Comparison of ENCODE assay signal across 9 mouse cellular contexts in the genomic region with DNA sequence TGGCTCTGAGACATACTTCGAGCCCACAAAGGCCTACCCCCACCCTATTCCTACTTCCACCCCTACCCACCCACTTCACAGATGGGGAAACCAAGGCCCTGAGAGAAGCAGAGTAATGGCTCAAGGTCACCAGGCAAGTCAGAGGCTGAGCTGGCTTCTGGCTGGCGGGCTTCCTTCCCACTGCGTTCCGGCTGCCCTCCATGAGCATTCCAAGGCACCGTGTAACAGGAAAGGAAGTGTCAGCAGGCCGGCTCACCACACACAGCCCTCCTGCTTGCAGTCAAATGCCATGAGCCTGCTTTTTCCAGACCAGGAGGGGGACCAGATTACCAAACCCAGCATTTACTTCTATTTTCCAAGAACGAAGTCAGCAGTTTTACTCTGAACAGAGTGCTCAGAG.
DNase-seq lines count a peak whose midpoint lies in the region; ATAC-seq lines count a peak whose summit lies in the region.
"Had no signal": no experiment of that assay in that cellular context is flagged by ENCODE, and none has a peak within 500 bp of the region (broad histone marks: within the 10 kb centered on the region; RNA-seq: fewer than 3 reads in every experiment).

No protein-coding gene starts in this region.

- no peak for ATAC-seq in hindbrain, embryonic 11.5 days (ENCODE audit: low FRiP score)
- no peak for ATAC-seq in kidney, embryonic 16.5 days (ENCODE audit: low FRiP score, low TSS enrichment)
- ATAC-seq in stomach, embryonic 14.5 days (ENCODE audit: insufficient number of reproducible peaks, insufficient read depth, low FRiP score, low read depth), result no peak
- ATAC-seq in forebrain, embryonic 14.5 days, result no peak
- ATAC-seq: forebrain, embryonic 15.5 days had no signal

- no peak overlapping the region for H3K4me2 ChIP-seq in hindbrain, embryonic 11.5 days (replicated peaks; ENCODE audit: low read depth, low read length)
- no peak overlapping the region for H3K4me2 ChIP-seq in kidney, embryonic 16.5 days (replicated peaks; ENCODE audit: low read depth, low read length)
- H3K4me2 ChIP-seq in stomach, embryonic 14.5 days (replicated peaks; ENCODE audit: low read depth, low read length), result no peak overlapping the region
- H3K4me2 ChIP-seq in forebrain, embryonic 14.5 days (ENCODE audit: low read length), result no peak overlapping the region
- H3K4me2 ChIP-seq: forebrain, embryonic 15.5 days had no signal

- H3K9ac ChIP-seq in hindbrain, embryonic 11.5 days (ENCODE audit: low read depth, low read length), result no peak overlapping the region
- no peak overlapping the region for H3K9ac ChIP-seq in kidney, embryonic 16.5 days (replicated peaks; ENCODE audit: low read length)
- no peak overlapping the region for H3K9ac ChIP-seq in stomach, embryonic 14.5 days (replicated peaks; ENCODE audit: low read depth, low read length)
- H3K9ac ChIP-seq in forebrain, embryonic 14.5 days (ENCODE audit: low read length), result no peak overlapping the region
- H3K9ac ChIP-seq: forebrain, embryonic 15.5 days had no signal

- H3K9me3 ChIP-seq in hindbrain, embryonic 10.5 days, result no peaks in the 10 kb centered on the region
- H3K9me3 ChIP-seq in hindbrain, embryonic 11.5 days (ENCODE audit: control insufficient read depth, low read length), result no peaks in the 10 kb centered on the region
- no peaks in the 10 kb centered on the region for H3K9me3 ChIP-seq in kidney, embryonic 16.5 days (ENCODE audit: low read length)
- H3K9me3 ChIP-seq in stomach, embryonic 14.5 days (ENCODE audit: control insufficient read depth, low read depth, low read length), result no peaks in the 10 kb centered on the region
- no peaks in the 10 kb centered on the region for H3K9me3 ChIP-seq in forebrain, embryonic 14.5 days (replicated peaks; ENCODE audit: control insufficient read depth, low read length)
- H3K9me3 ChIP-seq: forebrain, embryonic 15.5 days had no signal

- H3K4me3 ChIP-seq in hindbrain, embryonic 10.5 days, result no peak overlapping the region
- H3K4me3 ChIP-seq in hindbrain, embryonic 11.5 days (ENCODE audit: low read depth, low read length), result no peak overlapping the region
- no peak overlapping the region for H3K4me3 ChIP-seq in kidney, embryonic 16.5 days (ENCODE audit: low read length)
- H3K4me3 ChIP-seq in stomach, embryonic 14.5 days (ENCODE audit: low read depth, low read length), result no peak overlapping the region
- H3K4me3 ChIP-seq in forebrain, embryonic 14.5 days (ENCODE audit: low read depth, low read length), result no peak overlapping the region
- H3K4me3 ChIP-seq: forebrain, embryonic 15.5 days had no signal

- peaks cover 47% of the 10 kb centered on the region for H3K4me1 ChIP-seq in hindbrain, embryonic 10.5 days (replicated peaks)
- H3K4me1 ChIP-seq in hindbrain, embryonic 11.5 days (replicated peaks; ENCODE audit: control insufficient read depth, insufficient read depth, low read length), result peaks cover 2% of the 10 kb centered on the region; the same call in 1 of the 2 replicates
- H3K4me1 ChIP-seq in kidney, embryonic 16.5 days (ENCODE audit: insufficient read depth, low read length), result peaks cover 35% of the 10 kb centered on the region
- H3K4me1 ChIP-seq in stomach, embryonic 14.5 days (ENCODE audit: control insufficient read depth, insufficient read depth, low read length), result peaks cover 46% of the 10 kb centered on the region
- 0 out of 2 replicates have a peak, but pooled peaks cover 3% of the 10 kb centered on the region for H3K4me1 ChIP-seq in forebrain, embryonic 14.5 days (ENCODE audit: control insufficient read depth, insufficient read depth, low read length)

- no peaks in the 10 kb centered on the region for H3K27me3 ChIP-seq in hindbrain, embryonic 10.5 days (ENCODE audit: insufficient read depth, poor library complexity, severe bottlenecking)
- no peaks in the 10 kb centered on the region for H3K27me3 ChIP-seq in hindbrain, embryonic 11.5 days (ENCODE audit: control insufficient read depth, insufficient read depth, low read length)
- H3K27me3 ChIP-seq in kidney, embryonic 16.5 days (ENCODE audit: insufficient read depth, low read length), result no peaks in the 10 kb centered on the region
- H3K27me3 ChIP-seq in stomach, embryonic 14.5 days (ENCODE audit: control insufficient read depth, insufficient read depth, low read length), result no peaks in the 10 kb centered on the region
- no peaks in the 10 kb centered on the region for H3K27me3 ChIP-seq in forebrain, embryonic 14.5 days (replicated peaks; ENCODE audit: control insufficient read depth, insufficient read depth, low read length)
- H3K27me3 ChIP-seq: forebrain, embryonic 15.5 days had no signal

- H3K27ac ChIP-seq in hindbrain, embryonic 10.5 days, result peak overlapping the region; percentile 62; the same call in 1 of the 2 replicates
- no peak overlapping the region for H3K27ac ChIP-seq in hindbrain, embryonic 11.5 days (ENCODE audit: low read depth, low read length)
- H3K27ac ChIP-seq in kidney, embryonic 16.5 days (ENCODE audit: low read length), result peak overlapping the region; percentile 82
- peak overlapping the region; percentile 91 for H3K27ac ChIP-seq in stomach, embryonic 14.5 days (ENCODE audit: low read length)
- H3K27ac ChIP-seq in forebrain, embryonic 14.5 days (ENCODE audit: low read depth, low read length), result no peak overlapping the region
- H3K27ac ChIP-seq: forebrain, embryonic 15.5 days had no signal

- no peaks in the 10 kb centered on the region for H3K36me3 ChIP-seq in hindbrain, embryonic 10.5 days
- H3K36me3 ChIP-seq in hindbrain, embryonic 11.5 days (ENCODE audit: control insufficient read depth, insufficient read depth, low read length), result no peaks in the 10 kb centered on the region
- H3K36me3 ChIP-seq in kidney, embryonic 16.5 days (ENCODE audit: insufficient read depth, low read length), result no peaks in the 10 kb centered on the region
- H3K36me3 ChIP-seq in stomach, embryonic 14.5 days (ENCODE audit: control insufficient read depth, insufficient read depth, low read length), result no peaks in the 10 kb centered on the region
- no peaks in the 10 kb centered on the region for H3K36me3 ChIP-seq in forebrain, embryonic 14.5 days (ENCODE audit: control insufficient read depth, insufficient read depth, low read length)
- H3K36me3 ChIP-seq: forebrain, embryonic 15.5 days had no signal

- 68% methylated on average over 7 of the region's 7 CpGs for WGBS in hindbrain, embryonic 10.5 days
- 81% methylated on average over 7 of the region's 7 CpGs for WGBS in hindbrain, embryonic 11.5 days
- 71% methylated on average over 7 of the region's 7 CpGs for WGBS in kidney, embryonic 16.5 days
- 67% methylated on average over 7 of the region's 7 CpGs for WGBS in stomach, embryonic 14.5 days
- 89% methylated on average over 7 of the region's 7 CpGs for WGBS in forebrain, embryonic 14.5 days

- no peak for DNase-seq in hindbrain, embryonic 10.5 days (ENCODE audit: low spot score)
- no peak for DNase-seq in hindbrain, embryonic 11.5 days (ENCODE audit: low spot score)
- DNase-seq in gastrocnemius, postnatal 25 days, result peak; percentile 51
- DNase-seq in embryo, embryonic 11 days, result no peak
- no peak for DNase-seq in thymus, adult 18-20 months
- no peak for DNase-seq in forebrain, embryonic 14.5 days (ENCODE audit: low spot score)

Comparison
In these comparisons a context has a peak if more than half of its experiments do, and no peak if none do; other contexts are left out.
1. H3K27ac ChIP-seq: peak in hindbrain, embryonic 10.5 days (single experiment), kidney, embryonic 16.5 days (single experiment) and stomach, embryonic 14.5 days (single experiment); none in hindbrain, embryonic 11.5 days (single experiment) and forebrain, embryonic 14.5 days (single experiment).